Comparison of ENCODE assay signal across 23 mouse cellular contexts in genomic region chr3:63892154-63892553, GRCm38 (mm10). TPM values are rescaled to one million over a fixed set of nuclear protein-coding genes. Genes with fewer than 3 reads are reported as not detected.
"Had no signal": no experiment of that assay in that cellular context is flagged by ENCODE, and none has a peak within 500 bp of the region (broad histone marks: within the 10 kb centered on the region; RNA-seq: fewer than 3 reads in every experiment).

No protein-coding gene starts in this region.

- ATAC-seq: liver, postnatal 0 days; lung, postnatal 0 days; midbrain, embryonic 15.5 days had no signal

- H3K9me3 ChIP-seq: kidney, embryonic 15.5 days; limb, embryonic 15.5 days; midbrain, embryonic 15.5 days; neural tube, embryonic 12.5 days; neural tube, embryonic 15.5 days had no signal

- DNase-seq: kidney, adult 2 months; kidney, postnatal 10 days; kidney, postnatal 36 days; layer of hippocampus, postnatal 36 days; left cerebral cortex, postnatal 4 days; liver, postnatal 0 days; lung, embryonic 14.5 days; right cerebral cortex, adult 18-20 months; right cerebral cortex, postnatal 14 days; right cerebral cortex, postnatal 4 days; thymus, postnatal 25 days had no signal

- H3K36me3 ChIP-seq: kidney, embryonic 15.5 days; limb, embryonic 12.5 days; limb, embryonic 15.5 days; midbrain, embryonic 12.5 days; midbrain, embryonic 15.5 days; neural tube, embryonic 12.5 days; neural tube, embryonic 15.5 days had no signal

- H3K4me3 ChIP-seq: kidney, embryonic 15.5 days; limb, embryonic 12.5 days; limb, embryonic 15.5 days; midbrain, embryonic 12.5 days; midbrain, embryonic 15.5 days; neural tube, embryonic 12.5 days; neural tube, embryonic 15.5 days had no signal

- H3K4me1 ChIP-seq: limb, embryonic 15.5 days had no signal

- H3K9ac ChIP-seq: kidney, embryonic 15.5 days; limb, embryonic 12.5 days; limb, embryonic 15.5 days; liver, embryonic 14.5 days; liver, postnatal 0 days; lung, embryonic 14.5 days; midbrain, embryonic 12.5 days; midbrain, embryonic 15.5 days; neural tube, embryonic 12.5 days; neural tube, embryonic 15.5 days had no signal

- H3K27me3 ChIP-seq: kidney, embryonic 15.5 days; limb, embryonic 12.5 days; limb, embryonic 15.5 days; midbrain, embryonic 12.5 days; midbrain, embryonic 15.5 days; neural tube, embryonic 12.5 days; neural tube, embryonic 15.5 days had no signal

- H3K4me2 ChIP-seq: kidney, embryonic 15.5 days; limb, embryonic 12.5 days; limb, embryonic 15.5 days; liver, embryonic 11.5 days; lung, embryonic 14.5 days; midbrain, embryonic 12.5 days; midbrain, embryonic 15.5 days; neural tube, embryonic 12.5 days; neural tube, embryonic 15.5 days had no signal

- H3K27ac ChIP-seq: kidney, embryonic 15.5 days; limb, embryonic 12.5 days; limb, embryonic 15.5 days; liver, embryonic 14.5 days; macrophage; midbrain, embryonic 12.5 days; midbrain, embryonic 15.5 days; neural tube, embryonic 12.5 days; neural tube, embryonic 15.5 days had no signal

RNA-seq across cellular contexts. Expression of gene Plch1, which starts 7.1 kb away (rescaled TPM):
- total RNA-seq: megakaryocyte, adult 5-6 weeks had no signal
- polyA plus RNA-seq: macrophage had no signal
